ENCODE assay signal across 25 mouse cellular contexts in the genomic region with DNA sequence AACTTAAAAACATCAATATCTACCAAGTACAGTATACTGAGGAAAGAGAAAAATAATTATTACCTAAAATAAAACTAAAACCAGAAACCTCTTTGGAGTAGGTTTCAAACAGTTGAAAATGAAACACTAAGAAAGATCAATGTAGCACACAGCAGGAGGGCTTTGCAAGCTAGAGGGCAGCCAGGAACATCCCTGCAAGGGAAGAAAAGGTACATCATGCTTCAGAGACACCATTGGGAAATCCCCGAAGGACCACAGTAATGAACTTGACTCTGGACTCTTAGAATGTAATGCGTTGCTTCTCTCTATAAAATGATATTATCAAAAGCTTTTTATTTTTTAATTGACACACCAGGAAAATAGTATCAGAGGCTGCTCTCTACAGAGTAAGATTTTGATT.
"Had no signal": no experiment of that assay in that cellular context is flagged by ENCODE, and none has a peak within 500 bp of the region (broad histone marks: within the 10 kb centered on the region; RNA-seq: fewer than 3 reads in every experiment).

No protein-coding gene starts in this region.

- H3K36me3 ChIP-seq: heart, embryonic 13.5 days; heart, embryonic 15.5 days; hindbrain, embryonic 13.5 days; intestine, embryonic 15.5 days; limb, embryonic 10.5 days; limb, embryonic 12.5 days had no signal

- H3K9me3 ChIP-seq: heart, embryonic 13.5 days; heart, embryonic 15.5 days; hindbrain, embryonic 13.5 days; intestine, embryonic 15.5 days; limb, embryonic 10.5 days; limb, embryonic 12.5 days had no signal

- ATAC-seq: hindbrain, embryonic 16.5 days; inflammation-experienced regulatory T-cells, adult 6 months; intestine, embryonic 15.5 days; intestine, postnatal 0 days had no signal

- DNase-seq: gastrocnemius, postnatal 14 days; gastrocnemius, postnatal 36 days; heart, adult 11 months; heart, adult 2 months; heart, postnatal 14 days; heart, postnatal 36 days; kidney, adult 18-20 months; kidney, adult 8-10 months; kidney, postnatal 10 days; kidney, postnatal 25 days; kidney, postnatal 4 days; liver had no signal

- H3K4me1 ChIP-seq: heart, embryonic 13.5 days; heart, embryonic 15.5 days; hindbrain, embryonic 13.5 days; intestine, embryonic 15.5 days; limb, embryonic 10.5 days; limb, embryonic 12.5 days had no signal

- H3K4me3 ChIP-seq: heart, adult 2 months; heart, embryonic 13.5 days; heart, embryonic 15.5 days; hindbrain, embryonic 13.5 days; intestine, embryonic 15.5 days; layer of hippocampus, adult 2 months; left cerebral cortex, adult 2 months; limb, embryonic 10.5 days; limb, embryonic 12.5 days had no signal

- H3K4me2 ChIP-seq: heart, embryonic 11.5 days; heart, embryonic 13.5 days; heart, embryonic 15.5 days; hindbrain, embryonic 13.5 days; intestine, embryonic 15.5 days; limb, embryonic 12.5 days; liver, embryonic 11.5 days had no signal

- H3K9ac ChIP-seq: heart, embryonic 13.5 days; heart, embryonic 15.5 days; hindbrain, embryonic 13.5 days; intestine, embryonic 15.5 days; limb, embryonic 12.5 days had no signal

- H3K27ac ChIP-seq: heart, adult 2 months; heart, embryonic 13.5 days; heart, embryonic 15.5 days; hindbrain, embryonic 13.5 days; intestine, embryonic 15.5 days; layer of hippocampus, adult 2 months; left cerebral cortex, adult 2 months; limb, embryonic 10.5 days; limb, embryonic 12.5 days had no signal

- H3K27me3 ChIP-seq: heart, embryonic 13.5 days; heart, embryonic 15.5 days; hindbrain, embryonic 13.5 days; intestine, embryonic 15.5 days; limb, embryonic 12.5 days had no signal
